Mouse (Mus musculus) liver, adult 2 months (tissue): ENCODE data around the gene Tcfl5. TPM values are rescaled to one million over a fixed set of nuclear protein-coding genes. Genes with fewer than 3 reads are reported as not detected.

Source experiments
- DNase-seq: peaks from one replicate; pipeline ENCODE4 v3.0.0-alpha.2; 2011; ENCODE audit warnings: low read depth, low spot score; ENCODE audit errors: extremely low read depth
- H3K27ac ChIP-seq: fragments of 200-500 bp; replicated peaks from 2 replicates; pipeline ENCODE4 v1.5.1; 2012; ENCODE audit warnings: low read depth, mild to moderate bottlenecking, control low read depth, inconsistent platforms, low read length; ENCODE audit not compliant: insufficient read depth
- H3K27me3 ChIP-seq: fragments of 200-500 bp; 2 replicates; pipeline ENCODE4 v1.6.1; 2012; ENCODE audit warnings: mild to moderate bottlenecking, moderate library complexity, low read length, inconsistent platforms; ENCODE audit not compliant: control insufficient read depth, insufficient read depth
- H3K36me3 ChIP-seq: fragments of 200-500 bp; 2 replicates; pipeline ENCODE4 v1.6.1; 2012; ENCODE audit warnings: low read length, inconsistent platforms; ENCODE audit not compliant: control insufficient read depth, insufficient read depth
- H3K4me1 ChIP-seq: fragments of 200-500 bp; 2 replicates; pipeline ENCODE4 v1.6.1; 2011; ENCODE audit warnings: low read length; ENCODE audit not compliant: control insufficient read depth, insufficient read depth
- H3K4me3 ChIP-seq: fragments of 200-500 bp; 2 replicates; pipeline ENCODE4 v1.5.1; 2011; ENCODE audit warnings: low read depth, mild to moderate bottlenecking, control low read depth, low read length, moderate library complexity; ENCODE audit not compliant: insufficient read depth
- H3K79me2 ChIP-seq: fragments of 200-500 bp; 2 replicates; pipeline ENCODE4 v1.6.1; 2012; ENCODE audit warnings: inconsistent platforms, mild to moderate bottlenecking, low read length, moderate library complexity; ENCODE audit not compliant: control insufficient read depth, insufficient read depth
- H3K9ac ChIP-seq: fragments of 200-500 bp; 2 replicates; pipeline ENCODE4 v1.6.1; 2012; ENCODE audit warnings: low read depth, mild to moderate bottlenecking, control low read depth, inconsistent platforms, low read length
- CTCF ChIP-seq: fragments of 200-500 bp; IDR thresholded peaks from 2 replicates; pipeline ENCODE4 v1.5.1; 2011; ENCODE audit warnings: low read depth, low read length, control low read depth
- POLR2A ChIP-seq: fragments of 200-500 bp; IDR thresholded peaks from 2 replicates; pipeline ENCODE4 v1.6.1; 2011; ENCODE audit warnings: low read length, control low read depth; ENCODE audit not compliant: insufficient read depth; ENCODE audit errors: extremely low read depth
- WGBS: fragments of 180-500 bp; shearing (Covaris S2); methylation state at CpG from one replicate; pipeline ENCODE4 v1.1.7; 2018; 5-methylcytosine and 5-hydroxymethylcytosine counted together
- polyA plus RNA-seq: library from polyadenylated mRNA; depleted of rRNA; stranded (reverse); fragments of >200 nt; gene quantifications from 2 replicates; pipeline ENCODE4 v1.2.3, GENCODE M21; 2012
- total RNA-seq: library from RNA; depleted of rRNA; stranded (reverse); fragments of >200 nt; gene quantifications from 2 replicates; pipeline ENCODE4 v1.2.3, GENCODE M21; 2014

The Tcfl5 gene
- total and polyA plus RNA-seq, 2 experiments, result not detected

DNA sequence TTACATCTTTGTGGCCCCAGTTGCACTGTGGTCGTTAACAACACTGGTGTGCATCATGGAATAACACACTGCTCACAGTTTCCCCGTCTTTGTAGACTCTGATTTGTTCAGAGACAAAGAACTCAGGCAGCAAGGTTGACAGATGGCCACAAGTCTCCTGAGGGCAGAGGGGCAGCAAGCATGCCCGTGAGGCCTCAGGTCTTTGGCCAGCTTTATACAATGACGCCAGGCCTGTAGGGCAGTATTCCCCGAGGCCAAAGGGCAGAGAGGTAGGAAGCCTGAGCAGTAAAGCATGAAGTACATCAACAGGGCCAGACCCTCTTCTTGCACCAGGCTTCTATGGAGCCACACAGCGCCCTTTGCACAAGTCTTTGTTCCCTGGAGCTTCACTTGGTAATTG is 12.6 kb upstream of the Tcfl5 start:
- no peaks in the 10 kb centered on the region for H3K36me3 ChIP-seq
- H3K9ac ChIP-seq, result no peak overlapping the region
- no peaks in the 10 kb centered on the region for H3K4me1 ChIP-seq
- no peak for TF ChIP-seq CTCF
- TF ChIP-seq POLR2A, result no peak
- no peaks in the 10 kb centered on the region for H3K79me2 ChIP-seq
- 52% methylated on average over 6 of the region's 6 CpGs for WGBS
- DNase-seq, result no peak
- no peak overlapping the region for H3K4me3 ChIP-seq
- H3K27ac ChIP-seq, result no peak overlapping the region
- no peaks in the 10 kb centered on the region for H3K27me3 ChIP-seq

DNA sequence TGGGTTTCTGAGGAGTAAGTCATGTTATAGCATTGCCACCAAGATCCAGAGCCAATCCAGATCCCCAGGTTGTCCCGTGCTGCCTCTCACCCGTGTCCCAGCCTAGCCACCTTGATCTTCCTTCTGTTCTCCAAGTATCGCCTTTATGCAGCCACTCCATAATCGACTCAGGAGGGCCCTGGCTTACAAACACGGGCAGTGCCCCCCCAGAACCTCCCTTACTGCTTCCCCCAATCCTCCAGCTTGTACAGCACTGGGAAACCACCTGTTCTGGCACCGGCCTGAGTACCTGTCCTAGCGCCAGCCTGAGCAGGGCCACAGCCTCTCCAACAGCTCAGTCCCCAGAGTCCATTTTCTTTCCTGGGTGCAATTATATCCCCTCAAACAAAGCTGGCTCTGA is 12.2 kb upstream of the Tcfl5 start:
- TF ChIP-seq CTCF, result no peak
- no peak for TF ChIP-seq POLR2A
- no peak overlapping the region for H3K4me3 ChIP-seq
- 89% methylated on average over 7 of the region's 7 CpGs for WGBS
- no peak for DNase-seq
- no peaks in the 10 kb centered on the region for H3K79me2 ChIP-seq
- no peaks in the 10 kb centered on the region for H3K4me1 ChIP-seq
- H3K9ac ChIP-seq, result no peak overlapping the region
- no peaks in the 10 kb centered on the region for H3K36me3 ChIP-seq
- no peak overlapping the region for H3K27ac ChIP-seq
- H3K27me3 ChIP-seq, result no peaks in the 10 kb centered on the region

DNA sequence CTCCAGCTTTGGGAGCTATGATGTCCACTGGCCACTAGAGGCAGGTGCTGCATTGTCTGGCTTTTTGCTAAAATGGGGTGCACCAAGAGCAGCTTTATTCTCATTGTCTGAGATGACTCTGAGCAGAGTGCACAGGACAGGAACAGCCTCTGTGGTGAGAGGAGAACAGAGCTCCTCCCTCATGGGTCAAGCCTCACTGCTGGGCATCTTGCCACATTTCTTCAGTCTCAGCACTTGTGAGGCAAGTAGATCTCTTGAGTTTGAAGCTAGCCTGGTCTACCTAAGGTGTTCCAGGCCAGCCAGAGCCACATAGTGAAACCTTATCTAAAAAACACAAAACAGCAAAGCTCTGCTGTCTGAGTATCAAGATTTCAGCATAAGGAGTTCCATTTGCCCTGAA is 4.3 kb upstream of the Tcfl5 start:
- no peak for DNase-seq
- H3K4me1 ChIP-seq, result no peaks in the 10 kb centered on the region

DNA sequence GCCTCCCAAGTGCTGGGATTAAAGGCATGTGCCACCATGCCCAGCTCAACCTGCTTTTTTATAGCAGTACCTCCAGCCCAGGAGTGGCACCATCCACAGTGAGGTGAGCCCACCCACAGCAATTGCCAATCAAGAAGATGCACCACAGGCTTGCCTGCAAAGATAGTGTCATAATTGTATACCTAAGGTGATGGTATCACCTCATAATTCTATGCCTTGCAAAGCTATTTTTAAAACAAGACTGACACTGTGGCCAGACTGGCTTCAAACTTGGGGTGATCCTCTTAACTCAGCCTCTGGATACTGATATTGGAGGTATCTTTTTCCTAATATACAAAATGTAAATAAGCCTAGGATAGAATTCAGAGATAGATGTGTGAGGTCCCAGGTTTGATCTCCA is 1.1 kb upstream of the Tcfl5 start:
- no peaks in the 10 kb centered on the region for H3K4me1 ChIP-seq
- H3K79me2 ChIP-seq, result no peaks in the 10 kb centered on the region
- no peak for DNase-seq
- no peak for TF ChIP-seq CTCF
- TF ChIP-seq POLR2A, result no peak
- H3K9ac ChIP-seq, result no peak overlapping the region
- no peak overlapping the region for H3K27ac ChIP-seq
- peaks cover 22% of the 10 kb centered on the region for H3K27me3 ChIP-seq
- no peak overlapping the region for H3K4me3 ChIP-seq
- no peaks in the 10 kb centered on the region for H3K36me3 ChIP-seq

More for the DNA sequence above, 4.3 kb upstream of the Tcfl5 start:
- no peaks in the 10 kb centered on the region for H3K79me2 ChIP-seq
- TF ChIP-seq CTCF, result no peak
- no peak for TF ChIP-seq POLR2A
- H3K27ac ChIP-seq, result no peak overlapping the region
- no peak overlapping the region for H3K9ac ChIP-seq
- peaks cover 16% of the 10 kb centered on the region for H3K27me3 ChIP-seq
- H3K4me3 ChIP-seq, result no peak overlapping the region
- no peaks in the 10 kb centered on the region for H3K36me3 ChIP-seq

DNA sequence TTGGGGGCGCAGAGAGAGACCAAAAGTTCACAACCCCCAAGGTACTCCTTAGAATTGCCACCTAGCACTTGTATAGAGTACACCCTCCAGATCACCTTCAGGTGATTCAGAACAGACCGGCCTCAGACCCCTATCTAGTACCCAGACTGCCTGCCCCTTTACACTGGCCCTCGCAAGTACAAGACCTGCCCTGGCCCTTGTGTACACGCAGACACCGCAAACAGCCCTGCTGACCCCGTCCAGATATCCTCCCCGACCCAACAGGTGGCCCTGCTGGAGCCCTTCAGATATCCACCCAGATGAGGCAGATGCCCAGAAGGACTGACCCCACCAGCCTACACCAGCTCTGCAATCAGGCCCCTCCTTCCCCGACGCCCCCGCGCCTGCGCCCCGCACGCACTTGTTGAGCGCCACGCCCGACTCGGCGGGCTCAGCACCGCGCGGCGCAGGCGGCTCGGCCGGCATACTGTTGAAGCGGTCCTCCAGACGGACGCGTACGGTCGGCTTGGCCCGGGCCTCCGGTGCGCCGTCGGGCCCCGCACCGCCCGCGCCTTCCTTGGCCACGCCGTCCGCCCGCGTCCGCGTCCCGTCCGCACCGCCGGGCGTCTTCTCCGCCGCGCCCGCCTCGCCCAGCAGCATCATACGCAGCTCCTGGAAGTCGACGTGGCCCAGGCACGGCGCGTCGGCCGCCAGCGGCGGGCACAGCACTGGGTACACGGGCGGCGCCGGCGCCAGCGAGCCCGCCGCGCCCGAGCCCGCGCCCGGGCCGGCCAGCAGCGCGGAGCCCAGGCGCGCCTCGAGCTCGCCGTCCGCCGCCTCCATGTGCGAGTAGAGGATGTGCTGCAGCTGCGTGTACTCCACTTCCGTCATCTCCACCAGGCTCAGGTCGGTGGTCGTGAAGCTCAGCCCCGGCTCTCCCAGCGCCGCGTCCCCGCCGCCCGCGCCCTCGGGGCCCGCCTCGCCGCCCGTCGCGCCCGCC is 643 bp downstream of the Tcfl5 start:
- Histone ChIP-seq H3K27ac (no peak overlapping the region), H3K27me3 (peaks cover 22% of the 10 kb centered on the region), H3K9ac (no peak overlapping the region), H3K79me2 (no peaks in the 10 kb centered on the region), H3K36me3 (no peaks in the 10 kb centered on the region), H3K4me3 (no peak overlapping the region), H3K4me1 (no peaks in the 10 kb centered on the region)
- TF ChIP-seq CTCF, result no peak
- 10% methylated on average over 89 of the region's 112 CpGs for WGBS
- no peak for DNase-seq

DNA sequence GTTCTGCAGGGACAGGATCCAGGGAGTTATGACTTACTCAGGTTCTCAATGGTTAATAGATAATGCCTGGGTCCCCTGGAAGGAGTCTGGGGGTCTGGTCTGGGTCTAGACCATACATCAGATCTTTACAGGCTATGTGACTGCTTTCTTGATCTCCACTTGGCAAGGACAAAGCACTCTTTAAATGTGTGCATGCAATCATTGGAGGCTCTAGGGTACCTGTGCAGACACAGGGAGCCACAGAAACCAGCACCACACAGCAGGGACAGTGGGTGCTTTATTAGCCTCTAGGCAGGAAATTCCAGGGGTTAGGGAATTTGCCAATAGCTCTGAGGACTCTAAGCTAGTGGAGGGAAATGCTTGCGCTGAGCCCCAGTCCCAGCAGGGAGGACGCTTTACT is 30.6 kb downstream of the Tcfl5 start:
- Histone ChIP-seq H3K9ac (no peak overlapping the region), H3K27ac (no peak overlapping the region), H3K27me3 (no peaks in the 10 kb centered on the region), H3K79me2 (no peaks in the 10 kb centered on the region), H3K4me3 (no peak overlapping the region), H3K4me1 (no peaks in the 10 kb centered on the region), H3K36me3 (no peaks in the 10 kb centered on the region)
- 94% methylated on average over 2 of the region's 2 CpGs for WGBS
- TF ChIP-seq CTCF (no peak), POLR2A (no peak)
- no peak for DNase-seq
